Mouse (Mus musculus): ENCODE data around the gene Prdx2. TPM values are rescaled to one million over a fixed set of nuclear protein-coding genes. Genes with fewer than 3 reads are reported as not detected.

Prdx2 gene
- polyA plus RNA-seq, 1 experiment from 2014 or later = 1,040 TPM

GRCm38 (mm10) chr8:84974543-84975142, 5.3 kb downstream of the Prdx2 start:
- H3K4me1 ChIP-seq (ENCODE audit: control insufficient read depth, insufficient read depth, low read depth, low read length) = peaks cover 50% of the 10 kb centered on the region
- WGBS = 84% methylated on average over 8 of the region's 8 CpGs
- no peak for ATAC-seq
- H3K27me3 ChIP-seq (replicated peaks; ENCODE audit: control insufficient read depth, insufficient read depth, low read length) = peaks cover 5% of the 10 kb centered on the region; the same call in 1 of the 2 replicates
- no peak overlapping the region for H3K4me2 ChIP-seq (ENCODE audit: low read length)
- no peak overlapping the region for H3K4me3 ChIP-seq (ENCODE audit: low read length)
- H3K9me3 ChIP-seq (ENCODE audit: control insufficient read depth, low read length) = no peaks in the 10 kb centered on the region
- H3K9ac ChIP-seq (ENCODE audit: low read depth, low read length) = no peak overlapping the region
- peaks cover 16% of the 10 kb centered on the region; the same call in 1 of the 2 replicates for H3K36me3 ChIP-seq (ENCODE audit: control insufficient read depth, insufficient read depth, low read length)
- H3K27ac ChIP-seq (ENCODE audit: low read depth, low read length) = no peak overlapping the region

GRCm38 (mm10) chr8:84975434-84975833, 6.0 kb downstream of the Prdx2 start:
- 31% methylated on average over 7 of the region's 7 CpGs for WGBS
- Histone ChIP-seq H3K4me2 (ENCODE audit: low read length) (peak overlapping the region; percentile 99; the same call in 1 of the 2 replicates), H3K4me3 (ENCODE audit: low read length) (no peak overlapping the region), H3K27ac (ENCODE audit: low read depth, low read length) (no peak overlapping the region), H3K27me3 (replicated peaks; ENCODE audit: control insufficient read depth, insufficient read depth, low read length) (peaks cover 5% of the 10 kb centered on the region; the same call in 1 of the 2 replicates), H3K9ac (ENCODE audit: low read depth, low read length) (no peak overlapping the region), H3K9me3 (ENCODE audit: control insufficient read depth, low read length) (no peaks in the 10 kb centered on the region), H3K36me3 (ENCODE audit: control insufficient read depth, insufficient read depth, low read length) (peaks cover 16% of the 10 kb centered on the region; the same call in 1 of the 2 replicates), H3K4me1 (ENCODE audit: control insufficient read depth, insufficient read depth, low read depth, low read length) (peaks cover 57% of the 10 kb centered on the region)
- ATAC-seq = no peak

- Histone ChIP-seq H3K4me1 (ENCODE audit: control insufficient read depth, insufficient read depth, low read depth, low read length) (peaks cover 56% of the 10 kb centered on the region), H3K27me3 (replicated peaks; ENCODE audit: control insufficient read depth, insufficient read depth, low read length) (peaks cover 5% of the 10 kb centered on the region; the same call in 1 of the 2 replicates), H3K4me3 (ENCODE audit: low read length) (peak overlapping the region; percentile 56), H3K9ac (ENCODE audit: low read depth, low read length) (peak overlapping the region; percentile 61), H3K27ac (ENCODE audit: low read depth, low read length) (peak overlapping the region; percentile 64), H3K36me3 (ENCODE audit: control insufficient read depth, insufficient read depth, low read length) (peaks cover 16% of the 10 kb centered on the region; the same call in 1 of the 2 replicates), H3K4me2 (ENCODE audit: low read length) (peak overlapping the region; percentile 99), H3K9me3 (ENCODE audit: control insufficient read depth, low read length) (no peaks in the 10 kb centered on the region)
- WGBS = under 1% methylated on average over 61 of the region's 61 CpGs
- ATAC-seq = peak; percentile 82
Measured at GRCm38 (mm10) chr8:84976031-84976762, 6.8 kb downstream of the Prdx2 start.

- 1% methylated on average over 25 of the region's 25 CpGs for WGBS
- no peak for ATAC-seq
- peaks cover 10% of the 10 kb centered on the region; the same call in 1 of the 2 replicates for H3K36me3 ChIP-seq (ENCODE audit: control insufficient read depth, insufficient read depth, low read length)
- H3K4me2 ChIP-seq (ENCODE audit: low read length) = peak overlapping the region; percentile 99
- peaks cover 5% of the 10 kb centered on the region; the same call in 1 of the 2 replicates for H3K27me3 ChIP-seq (replicated peaks; ENCODE audit: control insufficient read depth, insufficient read depth, low read length)
- H3K9ac ChIP-seq (ENCODE audit: low read depth, low read length) = peak overlapping the region; percentile 66
- peaks cover 54% of the 10 kb centered on the region for H3K4me1 ChIP-seq (ENCODE audit: control insufficient read depth, insufficient read depth, low read depth, low read length)
- peak overlapping the region; percentile 56 for H3K4me3 ChIP-seq (ENCODE audit: low read length)
- 0 out of 2 replicates have a peak overlapping the region, but pooled peaks have one; percentile 51 for H3K27ac ChIP-seq (ENCODE audit: low read depth, low read length)
- no peaks in the 10 kb centered on the region for H3K9me3 ChIP-seq (ENCODE audit: control insufficient read depth, low read length)
Measured at GRCm38 (mm10) chr8:84976763-84977434, 7.5 kb downstream of the Prdx2 start.

GRCm38 (mm10) chr8:84977435-84978247, 8.3 kb downstream of the Prdx2 start:
- Histone ChIP-seq H3K9ac (ENCODE audit: low read depth, low read length) (peak overlapping the region; percentile 66), H3K4me3 (ENCODE audit: low read length) (peak overlapping the region; percentile 56), H3K27me3 (replicated peaks; ENCODE audit: control insufficient read depth, insufficient read depth, low read length) (peaks cover 5% of the 10 kb centered on the region; the same call in 1 of the 2 replicates), H3K9me3 (ENCODE audit: control insufficient read depth, low read length) (no peaks in the 10 kb centered on the region), H3K27ac (ENCODE audit: low read depth, low read length) (peak overlapping the region; percentile 57), H3K4me2 (ENCODE audit: low read length) (peak overlapping the region; percentile 99), H3K36me3 (ENCODE audit: control insufficient read depth, insufficient read depth, low read length) (0 out of 2 replicates have a peak, but pooled peaks cover 8% of the 10 kb centered on the region), H3K4me1 (ENCODE audit: control insufficient read depth, insufficient read depth, low read depth, low read length) (peaks cover 54% of the 10 kb centered on the region)
- no peak for ATAC-seq
- 1% methylated on average over 66 of the region's 70 CpGs for WGBS

GRCm38 (mm10) chr8:84978248-84978940, 9.0 kb downstream of the Prdx2 start, which contains the start of gene Junb:
Gene Junb, minus strand, starts transcription at chr8:84978718.
- WGBS = under 1% methylated on average over 61 of the region's 63 CpGs
- peak; percentile 62 for ATAC-seq
- Histone ChIP-seq H3K9me3 (ENCODE audit: control insufficient read depth, low read length) (no peaks in the 10 kb centered on the region), H3K27me3 (replicated peaks; ENCODE audit: control insufficient read depth, insufficient read depth, low read length) (peaks cover 5% of the 10 kb centered on the region; the same call in 1 of the 2 replicates), H3K4me1 (ENCODE audit: control insufficient read depth, insufficient read depth, low read depth, low read length) (peaks cover 54% of the 10 kb centered on the region), H3K4me2 (ENCODE audit: low read length) (peak within 1 kb of the TSS; percentile 99), H3K36me3 (ENCODE audit: control insufficient read depth, insufficient read depth, low read length) (0 out of 2 replicates have a peak, but pooled peaks cover 7% of the 10 kb centered on the region), H3K4me3 (ENCODE audit: low read length) (peak within 1 kb of the TSS; percentile 56), H3K27ac (ENCODE audit: low read depth, low read length) (peak within 1 kb of the TSS; percentile 64), H3K9ac (ENCODE audit: low read depth, low read length) (peak within 1 kb of the TSS; percentile 66)

- Histone ChIP-seq H3K4me1 (ENCODE audit: control insufficient read depth, insufficient read depth, low read depth, low read length) (peaks cover 57% of the 10 kb centered on the region), H3K4me3 (ENCODE audit: low read length) (peak overlapping the region; percentile 42), H3K36me3 (ENCODE audit: control insufficient read depth, insufficient read depth, low read length) (no peaks in the 10 kb centered on the region), H3K4me2 (ENCODE audit: low read length) (peak overlapping the region; percentile 99), H3K9me3 (ENCODE audit: control insufficient read depth, low read length) (no peaks in the 10 kb centered on the region), H3K9ac (ENCODE audit: low read depth, low read length) (peak overlapping the region; percentile 62), H3K27me3 (replicated peaks; ENCODE audit: control insufficient read depth, insufficient read depth, low read length) (peaks cover 5% of the 10 kb centered on the region), H3K27ac (ENCODE audit: low read depth, low read length) (peak overlapping the region; percentile 64)
- 2% methylated on average over 31 of the region's 42 CpGs for WGBS
- ATAC-seq = peak; percentile 37
Measured at GRCm38 (mm10) chr8:84979599-84980421, 10.4 kb downstream of the Prdx2 start.
